Mouse (Mus musculus) intestine, postnatal 0 days (tissue): ENCODE measurements around the gene Uvssa. TPM values are rescaled to one million over a fixed set of nuclear protein-coding genes. Genes with fewer than 3 reads are reported as not detected.

Source experiments
- ATAC-seq: fragments of 200-750 bp; cut with Nextera tagmentation; 2 replicates; pipeline ENCODE4 v1.8.0; 2017; ENCODE audit warnings: mild to moderate bottlenecking, moderate TSS enrichment, moderate library complexity
- H3K27ac ChIP-seq: fragments of 300-500 bp; sonication (generic); 2 replicates; pipeline ENCODE4 v1.5.1; 2014; ENCODE audit warnings: mild to moderate bottlenecking, low read depth, low read length, moderate library complexity
- H3K27me3 ChIP-seq: fragments of 300-500 bp; sonication (generic); replicated peaks from 2 replicates; pipeline ENCODE4 v1.6.1; 2014; ENCODE audit warnings: low read length, mixed read lengths; ENCODE audit not compliant: control insufficient read depth, insufficient read depth
- H3K36me3 ChIP-seq: fragments of 300-500 bp; sonication (generic); 2 replicates; pipeline ENCODE4 v1.6.1; 2014; ENCODE audit warnings: mild to moderate bottlenecking, moderate library complexity; ENCODE audit not compliant: control insufficient read depth, insufficient read depth
- H3K4me1 ChIP-seq: fragments of 300-500 bp; sonication (generic); replicated peaks from 2 replicates; pipeline ENCODE4 v1.6.1; 2014; ENCODE audit warnings: antibody characterized with exemption, low read length, mixed read lengths; ENCODE audit not compliant: control insufficient read depth, insufficient read depth
- H3K4me2 ChIP-seq: fragments of 300-500 bp; sonication (generic); replicated peaks from 2 replicates; pipeline ENCODE4 v1.6.1; 2014; ENCODE audit warnings: low read depth, mild to moderate bottlenecking, moderate library complexity
- H3K4me3 ChIP-seq: fragments of 300-500 bp; sonication (generic); 2 replicates; pipeline ENCODE4 v1.5.1; 2014; ENCODE audit warnings: low read depth, low read length
- H3K9ac ChIP-seq: fragments of 300-500 bp; sonication (generic); 2 replicates; pipeline ENCODE4 v1.6.1; 2014; ENCODE audit warnings: mild to moderate bottlenecking, low read depth, low read length
- H3K9me3 ChIP-seq: fragments of 300-500 bp; sonication (generic); 2 replicates; pipeline ENCODE4 v1.6.1; 2016; ENCODE audit warnings: mixed run types; ENCODE audit not compliant: control insufficient read depth
- CTCF ChIP-seq: sonication (generic); IDR thresholded peaks from 2 replicates; pipeline ENCODE4 v1.5.1; 2016; ENCODE audit warnings: low read depth, mild to moderate bottlenecking, control low read depth, antibody characterized with exemption, moderate library complexity
- WGBS: fragments of 180-500 bp; shearing (Covaris S2); extraction: QIAGEN DNeasy Blood & Tissue Kit; methylation state at CpG from one replicate; pipeline ENCODE4 v1.1.7; 2014; 5-methylcytosine and 5-hydroxymethylcytosine counted together
- polyA plus RNA-seq: library from polyadenylated mRNA; unstranded; fragments of >200 nt; fragmentation: Nextera tagmentation; extraction: Ambion mirVana; gene quantifications from 2 replicates; pipeline ENCODE4 v1.2.1, GENCODE M21; 2015

Uvssa gene
- polyA plus RNA-seq, 1 experiment from 2014 or later, result 3.4 TPM

DNA sequence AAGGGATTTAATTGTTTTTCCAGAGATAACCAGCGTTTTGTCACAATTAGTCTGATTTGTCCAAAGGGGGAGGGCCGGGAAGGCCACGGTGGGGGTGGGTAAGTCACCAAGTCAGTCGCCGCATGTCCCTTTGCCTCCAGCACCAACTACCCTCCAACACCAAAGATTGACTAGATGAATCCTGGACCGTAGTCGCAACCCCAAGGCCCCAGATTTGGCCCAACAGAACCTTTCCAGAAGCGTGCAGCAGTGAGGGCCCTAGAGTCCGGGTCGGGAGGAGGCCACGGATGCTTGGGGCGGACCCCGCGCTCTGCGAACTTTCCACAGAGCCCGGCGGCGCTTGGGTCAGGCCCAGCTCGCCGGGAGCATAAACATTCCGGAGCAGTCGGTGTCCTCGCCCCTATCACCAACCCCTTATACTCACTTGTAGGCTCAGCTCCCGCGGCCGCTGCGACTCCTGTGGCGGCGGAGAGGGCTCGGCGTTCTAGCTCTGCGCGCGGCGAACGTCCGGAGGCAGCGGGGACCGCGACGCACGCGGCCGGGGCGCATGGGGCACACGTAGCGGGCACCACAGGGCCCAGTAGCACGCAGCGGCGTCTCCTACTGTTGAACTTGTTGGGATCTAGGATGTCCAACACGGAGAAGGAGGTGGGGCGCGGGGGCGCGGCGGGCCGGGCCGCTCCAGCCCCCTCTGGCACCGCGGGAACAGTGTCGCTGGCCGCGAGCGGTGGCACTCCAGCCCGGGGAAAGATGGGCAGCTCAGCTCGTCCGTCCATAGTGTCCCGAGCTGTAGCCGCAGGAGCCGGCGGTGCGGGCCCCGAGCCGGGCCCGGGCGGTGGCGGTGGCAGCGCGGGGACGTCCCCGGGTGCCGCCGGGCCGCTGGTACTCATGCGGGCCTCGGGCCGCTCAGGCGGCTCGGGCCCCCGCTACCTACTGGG, 55.1 kb downstream of the Uvssa start, which contains the start of gene Nkx1-1:
Nkx1-1 (minus strand) TSS at position 776 of the 938 bp plus-strand sequence.
- no peak for TF ChIP-seq CTCF
- ATAC-seq, result no peak
- no peaks in the 10 kb centered on the region for H3K4me1 ChIP-seq
- no peak within 1 kb of the TSS for H3K9ac ChIP-seq
- peak within 1 kb of the TSS; percentile 47 for H3K4me2 ChIP-seq
- 1% methylated on average over 89 of the region's 90 CpGs for WGBS
- peak within 1 kb of the TSS; percentile 14; the same call in 1 of the 2 replicates for H3K4me3 ChIP-seq
- no peak within 1 kb of the TSS for H3K27ac ChIP-seq
- peaks cover 98% of the 10 kb centered on the region for H3K27me3 ChIP-seq
- H3K9me3 ChIP-seq, result no peaks in the 10 kb centered on the region
- no peaks in the 10 kb centered on the region for H3K36me3 ChIP-seq

- H3K4me2 ChIP-seq, result peak overlapping the region; percentile 47
- H3K4me1 ChIP-seq, result no peaks in the 10 kb centered on the region
- no peak for ATAC-seq
- H3K4me3 ChIP-seq, result peak overlapping the region; percentile 14; the same call in 1 of the 2 replicates
- no peak for TF ChIP-seq CTCF
- no peak overlapping the region for H3K9ac ChIP-seq
- WGBS, result 2% methylated on average over 60 of the region's 60 CpGs
- no peak overlapping the region for H3K27ac ChIP-seq
- H3K36me3 ChIP-seq, result no peaks in the 10 kb centered on the region
- H3K9me3 ChIP-seq, result no peaks in the 10 kb centered on the region
- H3K27me3 ChIP-seq, result peaks cover 97% of the 10 kb centered on the region
Observed at GRCm38 (mm10) chr5:33434141-33434780, 55.9 kb downstream of the Uvssa start.

GRCm38 (mm10) chr5:33435151-33435550, 56.8 kb downstream of the Uvssa start:
- Histone ChIP-seq H3K4me3 (no peak overlapping the region), H3K27me3 (peaks cover 88% of the 10 kb centered on the region), H3K4me2 (no peak overlapping the region), H3K4me1 (no peaks in the 10 kb centered on the region), H3K9ac (no peak overlapping the region), H3K27ac (no peak overlapping the region), H3K36me3 (no peaks in the 10 kb centered on the region), H3K9me3 (no peaks in the 10 kb centered on the region)
- ATAC-seq, result no peak
- no peak for TF ChIP-seq CTCF
- 4% methylated on average over 26 of the region's 26 CpGs for WGBS

GRCm38 (mm10) chr5:33435941-33436340, 57.6 kb downstream of the Uvssa start:
- no peak overlapping the region for H3K27ac ChIP-seq
- H3K36me3 ChIP-seq, result no peaks in the 10 kb centered on the region
- H3K4me3 ChIP-seq, result no peak overlapping the region
- TF ChIP-seq CTCF, result no peak
- no peaks in the 10 kb centered on the region for H3K4me1 ChIP-seq
- H3K9ac ChIP-seq, result no peak overlapping the region
- ATAC-seq, result no peak
- no peak overlapping the region for H3K4me2 ChIP-seq
- no peaks in the 10 kb centered on the region for H3K9me3 ChIP-seq
- 2% methylated on average over 4 of the region's 4 CpGs for WGBS
- peaks cover 80% of the 10 kb centered on the region for H3K27me3 ChIP-seq

- no peaks in the 10 kb centered on the region for H3K4me1 ChIP-seq
- peak; percentile 38 for TF ChIP-seq CTCF
- H3K27me3 ChIP-seq, result peaks cover 76% of the 10 kb centered on the region
- no peak overlapping the region for H3K27ac ChIP-seq
- WGBS, result 2% methylated on average over 23 of the region's 23 CpGs
- no peak overlapping the region for H3K9ac ChIP-seq
- no peak overlapping the region for H3K4me2 ChIP-seq
- no peak overlapping the region for H3K4me3 ChIP-seq
- ATAC-seq, result peak; percentile 85
- no peaks in the 10 kb centered on the region for H3K36me3 ChIP-seq
- no peaks in the 10 kb centered on the region for H3K9me3 ChIP-seq
Observed at GRCm38 (mm10) chr5:33438214-33438613, 59.9 kb downstream of the Uvssa start.

GRCm38 (mm10) chr5:33442927-33443710, 64.8 kb downstream of the Uvssa start:
- 6% methylated on average over 51 of the region's 56 CpGs for WGBS
- H3K27me3 ChIP-seq, result peaks cover 46% of the 10 kb centered on the region
- no peaks in the 10 kb centered on the region for H3K36me3 ChIP-seq
- H3K9me3 ChIP-seq, result no peaks in the 10 kb centered on the region
- H3K27ac ChIP-seq, result no peak overlapping the region
- no peak overlapping the region for H3K9ac ChIP-seq
- no peaks in the 10 kb centered on the region for H3K4me1 ChIP-seq
- peak overlapping the region; percentile 58 for H3K4me2 ChIP-seq
- H3K4me3 ChIP-seq, result peak overlapping the region; percentile 27
- peak; percentile 92 for TF ChIP-seq CTCF
- ATAC-seq, result 0 out of 2 replicates have a peak, but pooled peaks have one; percentile 36
